Mouse (Mus musculus) liver, embryonic 14.5 days (tissue): ENCODE measurements around the gene Cyp2s1.

Experiments used
- CTCF ChIP-seq: IDR thresholded peaks from 2 replicates; pipeline ENCODE4 v1.5.1; 2016; ENCODE audit warnings: antibody characterized with exemption, low read depth, control low read depth
- EP300 ChIP-seq: IDR thresholded peaks from 2 replicates; pipeline ENCODE4 v1.6.1; 2016; ENCODE audit warnings: antibody characterized with exemption, low read depth

- TF ChIP-seq CTCF (no peak), EP300 (no peak)
Measured at GRCm38 (mm10) chr7:25753643-25754438, 62.9 kb downstream of the Cyp2s1 start.
